Mouse (Mus musculus): ENCODE measurements around the gene Gm16253. TPM values are rescaled to one million over a fixed set of nuclear protein-coding genes. Genes with fewer than 3 reads are reported as not detected.

Gm16253 gene
- polyA plus RNA-seq, 1 experiment from 2014 or later, result 0.68 TPM

DNA sequence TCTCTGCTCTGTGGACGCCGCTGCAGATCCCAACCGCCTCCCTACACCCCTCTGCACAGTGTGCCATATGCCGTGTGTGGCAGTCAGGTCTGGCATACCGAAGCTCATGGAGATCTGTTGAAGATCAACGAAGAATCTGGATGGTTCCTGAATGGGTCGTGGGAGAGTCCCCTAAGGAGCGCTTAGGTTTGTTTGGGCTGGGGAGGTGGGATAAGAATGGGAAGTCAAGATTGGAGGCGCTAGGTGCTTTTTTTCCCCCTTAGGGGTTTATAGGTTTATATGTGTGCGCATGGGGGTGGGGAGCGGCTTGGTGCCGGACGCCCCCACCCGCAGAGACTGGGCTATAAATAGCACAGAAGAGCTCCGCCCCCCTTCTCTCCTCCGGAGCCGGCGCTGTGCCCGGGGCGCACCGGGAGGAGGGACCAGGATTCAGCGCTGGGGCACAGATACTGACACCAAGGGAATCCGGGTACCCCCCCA lies 19.5 kb downstream of the Gm16253 start, which contains the start of gene Ankrd34a:
Gene Ankrd34a, plus strand, starts transcription at position 409 of the 480 bp plus-strand sequence.
- Histone ChIP-seq H3K4me2 (ENCODE audit: low read length) (peak within 1 kb of the TSS; percentile 96), H3K27ac (replicated peaks in 1 of 2; ENCODE audit: control insufficient read depth in 1 of 2, insufficient read depth in 1 of 2, low read depth in 2 of 2, low read length in 2 of 2) (peak within 1 kb of the TSS; percentile 79 to 82), H3K27me3 (ENCODE audit: control insufficient read depth, insufficient read depth, low read length) (no peaks in the 10 kb centered on the region), H3K9me3 (ENCODE audit: control insufficient read depth, low read length) (no peaks in the 10 kb centered on the region), H3K4me1 (ENCODE audit: control insufficient read depth in 2 of 2, insufficient read depth in 2 of 2, low read length in 2 of 2) (peaks cover 8 to 46% of the 10 kb centered on the region in 2 experiments; a peak in 3 of 4 replicates), H3K36me3 (ENCODE audit: control insufficient read depth, insufficient read depth, low read length) (no peaks in the 10 kb centered on the region), H3K9ac (ENCODE audit: low read length) (peak within 1 kb of the TSS; percentile 88), H3K4me3 (ENCODE audit: control insufficient read depth in 1 of 2, insufficient read depth in 1 of 2, low read depth in 1 of 2, low read length in 2 of 2) (peak within 1 kb of the TSS; percentile 49 to 51)
- 0 out of 2 replicates have a peak, but pooled peaks have one; percentile 20 for ATAC-seq (ENCODE audit: insufficient number of reproducible peaks, insufficient read depth, low FRiP score, low read depth)
- WGBS, result under 1% methylated on average over 18 of the region's 23 CpGs

DNA sequence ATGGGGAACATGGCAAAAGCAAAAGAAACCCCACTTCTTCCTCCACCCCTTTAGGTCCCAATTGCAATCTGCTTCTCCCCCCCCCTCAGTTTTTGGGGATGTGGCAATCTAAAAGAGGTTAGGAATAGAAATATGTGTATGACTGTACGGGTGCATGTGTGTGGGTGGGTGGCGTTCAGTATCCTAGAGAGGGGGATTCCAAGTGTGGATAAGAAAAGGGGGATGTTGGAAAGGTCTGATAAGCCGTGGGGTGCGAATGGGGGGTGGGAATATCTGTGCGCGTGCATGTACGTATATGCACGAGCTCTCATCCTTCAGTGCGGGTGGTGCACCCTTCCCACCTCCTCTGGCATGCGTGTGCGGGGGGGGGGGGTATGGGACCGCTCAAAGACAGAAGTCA lies 20.1 kb downstream of the Gm16253 start:
- peak overlapping the region; percentile 96 for H3K4me2 ChIP-seq (ENCODE audit: low read length)
- H3K4me3 ChIP-seq (ENCODE audit: control insufficient read depth in 1 of 2, insufficient read depth in 1 of 2, low read depth in 1 of 2, low read length in 2 of 2), result peak overlapping the region; percentile 49 to 51
- no peaks in the 10 kb centered on the region for H3K9me3 ChIP-seq (ENCODE audit: control insufficient read depth, low read length)
- ATAC-seq (ENCODE audit: insufficient number of reproducible peaks, insufficient read depth, low FRiP score, low read depth), result no peak
- peaks cover 8 to 47% of the 10 kb centered on the region in 2 experiments; a peak in 3 of 4 replicates for H3K4me1 ChIP-seq (ENCODE audit: control insufficient read depth in 2 of 2, insufficient read depth in 2 of 2, low read length in 2 of 2)
- peak overlapping the region; percentile 88 for H3K9ac ChIP-seq (ENCODE audit: low read length)
- no peaks in the 10 kb centered on the region for H3K36me3 ChIP-seq (ENCODE audit: control insufficient read depth, insufficient read depth, low read length)
- 3% methylated on average over 10 of the region's 12 CpGs for WGBS
- peak overlapping the region in 1 of 2 experiments; percentile 82; a peak in 2 of 4 replicates for H3K27ac ChIP-seq (replicated peaks in 1 of 2; ENCODE audit: control insufficient read depth in 1 of 2, insufficient read depth in 1 of 2, low read depth in 2 of 2, low read length in 2 of 2)
- no peaks in the 10 kb centered on the region for H3K27me3 ChIP-seq (ENCODE audit: control insufficient read depth, insufficient read depth, low read length)

DNA sequence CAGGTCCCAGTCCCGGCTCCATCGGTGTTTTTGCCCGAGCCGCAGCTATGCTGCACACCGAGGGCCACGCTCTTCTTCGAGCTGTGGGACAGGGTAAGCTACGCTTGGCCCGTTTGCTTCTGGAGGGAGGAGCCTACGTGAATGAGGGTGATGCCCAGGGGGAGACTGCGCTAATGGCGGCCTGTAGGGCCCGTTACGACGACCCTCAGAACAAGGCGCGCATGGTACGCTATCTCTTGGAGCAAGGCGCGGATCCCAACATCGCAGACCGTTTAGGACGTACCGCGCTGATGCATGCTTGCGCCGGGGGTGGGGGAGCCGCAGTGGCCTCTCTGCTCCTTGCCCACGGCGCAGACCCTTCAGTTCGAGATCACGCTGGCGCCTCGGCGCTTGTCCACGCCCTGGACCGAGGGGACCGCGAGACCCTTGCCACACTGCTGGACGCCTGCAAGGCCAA lies 20.7 kb downstream of the Gm16253 start:
- Histone ChIP-seq H3K27ac (replicated peaks in 1 of 2; ENCODE audit: control insufficient read depth in 1 of 2, insufficient read depth in 1 of 2, low read depth in 2 of 2, low read length in 2 of 2) (peak overlapping the region; percentile 79), H3K27me3 (ENCODE audit: control insufficient read depth, insufficient read depth, low read length) (no peaks in the 10 kb centered on the region), H3K9me3 (ENCODE audit: control insufficient read depth, low read length) (no peaks in the 10 kb centered on the region), H3K4me2 (ENCODE audit: low read length) (peak overlapping the region; percentile 96), H3K4me3 (ENCODE audit: control insufficient read depth in 1 of 2, insufficient read depth in 1 of 2, low read depth in 1 of 2, low read length in 2 of 2) (peak overlapping the region; percentile 49 to 51), H3K9ac (ENCODE audit: low read length) (peak overlapping the region; percentile 88), H3K4me1 (ENCODE audit: control insufficient read depth in 2 of 2, insufficient read depth in 2 of 2, low read length in 2 of 2) (peaks cover 8 to 48% of the 10 kb centered on the region in 2 experiments), H3K36me3 (ENCODE audit: control insufficient read depth, insufficient read depth, low read length) (no peaks in the 10 kb centered on the region)
- ATAC-seq (ENCODE audit: insufficient number of reproducible peaks, insufficient read depth, low FRiP score, low read depth), result no peak
- 2% methylated on average over 40 of the region's 40 CpGs for WGBS

DNA sequence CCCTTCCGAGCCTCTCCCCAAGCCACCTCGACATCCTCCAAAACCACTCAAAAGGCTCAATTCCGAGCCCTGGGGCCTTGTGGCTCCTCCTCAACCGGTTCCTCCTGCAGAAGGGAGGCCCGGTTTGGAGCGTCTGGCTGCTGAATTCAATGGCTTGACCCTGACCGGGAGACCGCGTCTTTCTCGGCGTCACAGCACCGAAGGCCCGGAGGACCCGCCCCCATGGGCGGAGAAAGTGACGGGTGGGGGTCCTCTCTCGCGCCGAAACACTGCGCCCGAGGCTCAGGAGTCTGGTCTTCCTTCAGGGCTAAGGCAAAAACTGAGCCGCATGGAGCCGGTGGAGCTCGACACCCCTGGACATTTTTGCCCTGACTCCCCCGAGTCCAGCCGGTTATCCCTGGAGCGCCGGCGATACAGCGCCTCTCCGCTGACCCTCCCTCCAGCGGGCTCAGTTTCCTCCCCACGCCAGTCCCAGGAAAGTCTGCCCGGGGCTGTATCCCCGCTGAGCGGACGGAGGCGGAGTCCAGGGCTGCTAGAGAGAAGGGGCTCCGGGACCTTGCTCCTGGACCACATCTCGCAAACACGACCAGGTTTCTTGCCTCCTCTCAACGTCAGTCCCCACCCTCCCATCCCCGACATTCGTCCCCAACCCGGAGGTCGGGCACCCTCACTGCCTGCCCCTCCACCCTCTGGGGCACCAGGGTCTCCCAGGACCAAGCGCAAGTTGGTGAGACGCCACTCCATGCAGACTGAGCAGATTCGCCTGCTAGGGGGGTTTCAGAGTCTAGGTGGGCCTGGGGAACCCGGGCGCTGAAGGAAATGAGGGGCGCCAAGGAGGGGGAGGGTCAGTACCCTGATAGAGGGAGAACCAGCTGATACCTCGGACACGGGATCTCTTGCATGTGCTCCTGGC lies 21.6 kb downstream of the Gm16253 start:
- H3K4me1 ChIP-seq (ENCODE audit: control insufficient read depth in 2 of 2, insufficient read depth in 2 of 2, low read length in 2 of 2), result peaks cover 9 to 48% of the 10 kb centered on the region in 2 experiments

DNA sequence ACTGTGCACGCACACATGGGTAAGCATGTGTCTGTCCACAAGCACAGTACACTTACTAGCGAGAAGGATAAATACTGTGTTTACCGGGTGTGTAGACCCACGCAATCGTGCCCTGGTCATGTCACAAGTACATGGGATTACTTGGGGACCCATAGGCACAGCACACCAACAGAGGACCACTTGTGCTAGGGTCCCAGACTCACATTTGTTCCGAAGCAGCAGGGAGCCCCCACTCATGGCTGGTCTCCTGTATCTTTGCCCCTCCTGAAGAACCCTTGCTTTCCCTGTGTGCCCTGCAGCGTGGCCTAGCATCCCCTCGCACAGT lies 22.2 kb downstream of the Gm16253 start:
- H3K27me3 ChIP-seq (ENCODE audit: control insufficient read depth, insufficient read depth, low read length), result no peaks in the 10 kb centered on the region
- H3K4me1 ChIP-seq (ENCODE audit: control insufficient read depth in 2 of 2, insufficient read depth in 2 of 2, low read length in 2 of 2), result peaks cover 9 to 49% of the 10 kb centered on the region in 2 experiments
- H3K4me3 ChIP-seq (ENCODE audit: control insufficient read depth in 1 of 2, insufficient read depth in 1 of 2, low read depth in 1 of 2, low read length in 2 of 2), result peak overlapping the region; percentile 49 to 51; a peak in 2 of 4 replicates
- WGBS, result 75% methylated on average over 8 of the region's 8 CpGs
- peak overlapping the region; percentile 88 for H3K9ac ChIP-seq (ENCODE audit: low read length)
- peak overlapping the region; percentile 96 for H3K4me2 ChIP-seq (ENCODE audit: low read length)
- no peaks in the 10 kb centered on the region for H3K9me3 ChIP-seq (ENCODE audit: control insufficient read depth, low read length)
- peaks cover 10% of the 10 kb centered on the region; the same call in 1 of the 2 replicates for H3K36me3 ChIP-seq (ENCODE audit: control insufficient read depth, insufficient read depth, low read length)
- ATAC-seq (ENCODE audit: insufficient number of reproducible peaks, insufficient read depth, low FRiP score, low read depth), result no peak
- no peak overlapping the region for H3K27ac ChIP-seq (replicated peaks in 1 of 2; ENCODE audit: control insufficient read depth in 1 of 2, insufficient read depth in 1 of 2, low read depth in 2 of 2, low read length in 2 of 2)

More for the DNA sequence above, 21.6 kb downstream of the Gm16253 start:
- Histone ChIP-seq H3K36me3 (ENCODE audit: control insufficient read depth, insufficient read depth, low read length) (peaks cover 4% of the 10 kb centered on the region; the same call in 1 of the 2 replicates), H3K9ac (ENCODE audit: low read length) (peak overlapping the region; percentile 88), H3K27ac (replicated peaks in 1 of 2; ENCODE audit: control insufficient read depth in 1 of 2, insufficient read depth in 1 of 2, low read depth in 2 of 2, low read length in 2 of 2) (peak overlapping the region; percentile 79), H3K4me3 (ENCODE audit: control insufficient read depth in 1 of 2, insufficient read depth in 1 of 2, low read depth in 1 of 2, low read length in 2 of 2) (peak overlapping the region; percentile 49 to 51), H3K27me3 (ENCODE audit: control insufficient read depth, insufficient read depth, low read length) (no peaks in the 10 kb centered on the region), H3K4me2 (ENCODE audit: low read length) (peak overlapping the region; percentile 96), H3K9me3 (ENCODE audit: control insufficient read depth, low read length) (no peaks in the 10 kb centered on the region)
- ATAC-seq (ENCODE audit: insufficient number of reproducible peaks, insufficient read depth, low FRiP score, low read depth), result no peak
- WGBS, result 5% methylated on average over 54 of the region's 54 CpGs

DNA sequence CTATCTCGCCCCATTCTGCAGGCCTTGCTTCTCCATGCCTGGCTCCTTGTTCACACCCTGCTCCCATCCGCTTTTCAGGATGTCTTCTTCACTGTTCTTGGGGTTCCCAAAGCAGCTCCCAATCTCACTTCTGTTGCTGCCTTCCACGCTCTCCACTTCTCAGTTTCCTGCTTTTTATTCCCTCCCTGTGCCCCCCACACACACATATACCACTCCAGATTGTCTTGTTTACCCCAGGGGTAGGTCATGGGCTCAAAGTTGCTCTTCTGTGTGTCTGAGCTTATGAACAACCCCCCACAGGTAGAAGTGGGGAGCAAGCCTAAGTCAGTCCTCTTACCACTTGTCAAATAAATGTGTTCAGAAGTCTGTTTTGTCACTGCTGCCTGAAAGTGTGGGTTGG lies 22.6 kb downstream of the Gm16253 start:
- Histone ChIP-seq H3K4me3 (ENCODE audit: control insufficient read depth in 1 of 2, insufficient read depth in 1 of 2, low read depth in 1 of 2, low read length in 2 of 2) (no peak overlapping the region), H3K4me1 (ENCODE audit: control insufficient read depth in 2 of 2, insufficient read depth in 2 of 2, low read length in 2 of 2) (peaks cover 9 to 50% of the 10 kb centered on the region in 2 experiments), H3K36me3 (ENCODE audit: control insufficient read depth, insufficient read depth, low read length) (peaks cover 11% of the 10 kb centered on the region; the same call in 1 of the 2 replicates), H3K27me3 (ENCODE audit: control insufficient read depth, insufficient read depth, low read length) (no peaks in the 10 kb centered on the region), H3K9ac (ENCODE audit: low read length) (no peak overlapping the region), H3K4me2 (ENCODE audit: low read length) (no peak overlapping the region), H3K9me3 (ENCODE audit: control insufficient read depth, low read length) (no peaks in the 10 kb centered on the region), H3K27ac (replicated peaks in 1 of 2; ENCODE audit: control insufficient read depth in 1 of 2, insufficient read depth in 1 of 2, low read depth in 2 of 2, low read length in 2 of 2) (no peak overlapping the region)
- no peak for ATAC-seq (ENCODE audit: insufficient number of reproducible peaks, insufficient read depth, low FRiP score, low read depth)
- WGBS, result 82% methylated on average over 3 of the region's 3 CpGs

DNA sequence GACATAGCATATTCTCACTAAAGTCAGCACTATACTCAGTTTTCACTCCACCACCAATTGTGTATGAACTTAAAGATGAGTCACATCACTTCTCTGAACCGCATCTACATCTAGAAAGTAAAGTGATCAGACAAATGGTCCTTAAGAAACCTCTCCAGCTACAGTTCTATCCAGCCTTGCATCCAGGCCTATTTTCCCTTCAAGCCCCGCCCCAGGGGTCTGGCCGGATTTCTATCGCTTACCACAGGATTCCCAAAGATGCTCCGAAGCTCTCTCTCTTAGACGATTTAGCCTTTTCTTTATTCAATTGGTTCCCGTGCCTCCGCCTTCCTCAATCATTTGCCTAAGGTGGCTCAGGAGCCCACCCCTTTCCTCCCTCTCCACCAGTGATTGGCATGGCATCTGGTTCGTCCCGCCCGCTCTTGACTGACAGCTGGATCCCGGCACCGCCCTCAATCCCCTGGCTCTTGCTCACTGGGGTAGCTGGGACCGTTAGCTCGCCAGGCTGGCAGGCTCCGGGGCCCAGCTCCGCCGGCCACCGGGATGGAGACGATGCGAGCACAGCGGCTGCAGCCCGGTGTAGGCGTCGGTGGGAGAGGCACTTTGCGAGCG lies 24.0 kb downstream of the Gm16253 start, which contains the start of gene Lix1l:
Gene Lix1l, plus strand, starts transcription at position 511 of the 612 bp plus-strand sequence.
- Histone ChIP-seq H3K27ac (replicated peaks in 1 of 2; ENCODE audit: control insufficient read depth in 1 of 2, insufficient read depth in 1 of 2, low read depth in 2 of 2, low read length in 2 of 2) (peak within 1 kb of the TSS; percentile 89 to 93), H3K4me2 (ENCODE audit: low read length) (peak within 1 kb of the TSS; percentile 81), H3K36me3 (ENCODE audit: control insufficient read depth, insufficient read depth, low read length) (peaks cover 11% of the 10 kb centered on the region; the same call in 1 of the 2 replicates), H3K27me3 (ENCODE audit: control insufficient read depth, insufficient read depth, low read length) (no peaks in the 10 kb centered on the region), H3K9ac (ENCODE audit: low read length) (peak within 1 kb of the TSS; percentile 82), H3K9me3 (ENCODE audit: control insufficient read depth, low read length) (no peaks in the 10 kb centered on the region), H3K4me1 (ENCODE audit: control insufficient read depth in 2 of 2, insufficient read depth in 2 of 2, low read length in 2 of 2) (peaks cover 7 to 53% of the 10 kb centered on the region in 2 experiments), H3K4me3 (ENCODE audit: control insufficient read depth in 1 of 2, insufficient read depth in 1 of 2, low read depth in 1 of 2, low read length in 2 of 2) (peak within 1 kb of the TSS; percentile 61 to 69)
- ATAC-seq (ENCODE audit: insufficient number of reproducible peaks, insufficient read depth, low FRiP score, low read depth), result peak; percentile 91
- WGBS, result under 1% methylated on average over 27 of the region's 27 CpGs
